Mouse (Mus musculus) spleen, adult 18-20 months (tissue): ENCODE measurements around the gene Snap25.

Source experiments
- DNase-seq, 2 experiments: peaks; one replicate each; pipeline ENCODE4 v3.0.0; 2022; ENCODE audit warnings: mixed read lengths in 2 of 2

The Snap25 gene

DNA sequence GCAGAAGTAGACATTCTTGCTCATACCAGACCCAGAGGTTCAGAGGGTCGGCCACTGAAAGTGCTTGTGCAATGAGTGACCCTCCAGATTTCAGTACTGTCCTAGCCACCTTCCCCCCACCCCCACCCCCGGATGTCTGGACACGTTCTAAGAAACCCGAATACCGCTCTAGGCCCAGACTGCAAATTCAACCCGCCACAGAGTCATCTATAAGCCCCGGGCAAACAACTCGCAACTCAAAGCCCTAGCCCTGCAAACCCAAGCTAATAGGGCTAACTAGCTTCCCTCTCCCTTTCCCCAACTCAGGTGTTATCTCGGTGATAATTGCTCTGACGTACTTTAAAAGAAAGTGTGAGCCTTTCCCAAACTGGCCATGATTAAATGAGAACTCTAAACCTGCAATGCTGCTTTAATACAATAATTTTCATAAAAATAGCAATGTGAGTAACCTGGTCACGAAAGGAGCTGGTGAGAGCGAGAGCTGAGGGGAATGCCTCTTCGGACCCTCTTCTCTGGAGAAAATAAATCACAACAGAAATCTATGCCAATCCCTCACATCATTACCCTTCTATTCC, 725 bp upstream of the Snap25 start:
- DNase-seq: no peak

DNA sequence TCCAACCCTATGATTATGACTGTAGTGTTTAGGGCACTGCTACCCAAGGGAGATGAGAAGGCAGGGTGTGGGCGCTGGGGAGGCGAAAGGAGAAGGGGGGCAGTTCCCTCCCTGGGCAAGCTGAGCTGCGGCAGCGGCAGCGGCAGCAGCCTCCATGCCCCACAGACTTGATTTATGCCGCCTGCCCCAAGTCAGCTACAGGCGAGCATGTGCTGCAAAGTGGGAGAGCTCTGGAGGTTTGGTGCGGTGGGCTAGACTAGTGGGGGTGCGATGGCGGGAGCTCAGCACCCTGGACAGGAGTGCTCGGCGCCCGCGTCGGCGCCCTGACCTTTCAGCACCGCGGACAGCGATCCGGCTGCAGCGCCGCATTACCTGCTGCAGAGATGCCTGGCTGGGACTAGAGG, 757 bp downstream of the Snap25 start:
- peak in 1 of 2 experiments; percentile 22 for DNase-seq

DNA sequence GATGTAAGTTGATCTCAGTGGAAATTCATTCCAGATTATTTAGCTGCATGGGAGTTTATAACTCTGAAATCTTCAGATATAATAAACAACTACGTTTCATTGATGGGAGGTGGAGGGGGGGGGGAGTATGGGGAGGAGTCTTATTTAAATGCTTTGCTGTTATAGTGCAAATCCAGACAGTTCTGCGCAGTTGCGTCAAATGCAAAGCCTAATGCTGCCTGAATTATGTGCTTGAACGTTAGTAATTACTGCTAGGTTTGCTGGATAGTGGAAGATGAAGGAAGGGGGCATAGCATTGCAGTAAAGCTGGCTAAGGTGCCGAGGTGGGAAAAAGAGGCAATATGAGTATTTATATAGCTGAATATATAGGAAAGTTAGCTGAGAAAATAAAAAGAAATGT, 2.3 kb downstream of the Snap25 start:
- no peak for DNase-seq

DNA sequence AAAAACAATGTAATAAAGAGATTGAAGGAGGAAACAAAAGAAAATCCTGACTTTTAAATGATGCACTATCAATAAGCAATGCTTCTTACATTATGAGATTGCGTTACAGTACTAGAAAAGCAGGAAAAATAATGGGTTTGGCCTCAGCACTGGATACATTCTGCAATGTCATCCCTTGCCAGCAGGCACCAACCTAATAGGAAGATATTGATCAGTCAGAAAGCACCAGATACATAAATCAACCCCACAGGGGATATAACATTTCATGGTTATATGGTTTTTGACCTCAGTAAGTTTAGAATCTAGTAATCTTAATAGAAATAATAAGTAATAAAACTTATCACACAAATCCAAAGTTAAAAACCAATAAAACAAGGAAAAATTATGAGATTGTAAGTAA, 3.1 kb downstream of the Snap25 start:
- no peak for DNase-seq

DNA sequence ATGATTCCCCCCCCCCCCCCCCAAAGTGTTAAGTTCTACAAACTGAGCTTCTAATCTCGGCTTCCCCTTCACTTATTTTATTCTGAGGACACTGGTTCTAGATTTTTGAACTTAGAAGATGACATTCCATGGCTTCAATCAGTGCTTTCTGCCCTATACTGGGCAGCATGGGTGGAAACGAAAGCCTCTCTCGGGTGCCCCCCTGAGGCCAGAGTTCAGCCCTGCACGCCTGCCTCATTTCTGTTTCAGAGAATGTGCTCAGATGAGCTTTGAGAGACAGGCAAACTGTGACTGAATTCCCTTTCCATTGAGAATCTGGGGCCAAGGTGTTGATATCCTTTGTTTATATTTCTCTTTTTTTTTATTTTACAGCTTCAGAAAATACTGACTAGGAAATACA, 7.0 kb downstream of the Snap25 start:
- DNase-seq: no peak

DNA sequence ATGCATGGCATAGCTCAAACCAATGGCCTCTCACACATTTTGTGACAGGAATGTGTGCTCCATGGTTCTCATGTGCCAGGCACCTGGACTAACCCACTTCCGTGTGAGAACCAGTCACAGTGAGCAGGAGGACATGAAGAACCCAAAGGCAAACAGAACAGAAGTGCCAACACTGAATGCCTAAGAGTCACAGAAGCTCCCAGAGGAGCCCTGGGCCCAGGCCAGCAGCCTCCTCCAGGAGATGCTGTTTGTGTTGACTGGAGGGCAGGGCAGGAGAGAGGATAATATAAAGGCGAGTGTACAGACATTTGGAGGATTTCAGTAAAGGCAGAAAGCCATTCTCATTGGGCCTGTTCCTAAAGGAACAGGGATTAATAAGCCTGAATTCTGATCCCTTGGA, 25.0 kb downstream of the Snap25 start:
- DNase-seq: no peak

DNA sequence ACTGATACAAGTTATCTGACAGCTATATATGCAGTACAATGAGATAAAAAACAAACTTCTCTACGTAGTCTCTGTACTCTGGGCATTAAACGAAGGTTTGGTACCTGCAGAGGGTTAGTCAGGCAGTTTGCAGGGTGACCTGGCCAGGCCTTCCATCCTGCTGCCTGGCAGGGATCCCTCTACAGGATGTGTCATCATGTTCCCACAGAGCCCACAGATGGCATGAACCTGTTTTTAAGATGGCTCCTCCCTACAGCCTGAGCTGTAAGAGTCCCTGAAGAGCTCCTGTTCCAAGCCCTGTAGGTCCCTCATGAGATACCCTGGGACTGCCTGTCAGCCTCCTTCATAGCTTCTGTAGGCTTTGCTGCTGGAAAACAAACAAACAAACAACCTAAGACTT, 29.0 kb downstream of the Snap25 start:
- DNase-seq: no peak

DNA sequence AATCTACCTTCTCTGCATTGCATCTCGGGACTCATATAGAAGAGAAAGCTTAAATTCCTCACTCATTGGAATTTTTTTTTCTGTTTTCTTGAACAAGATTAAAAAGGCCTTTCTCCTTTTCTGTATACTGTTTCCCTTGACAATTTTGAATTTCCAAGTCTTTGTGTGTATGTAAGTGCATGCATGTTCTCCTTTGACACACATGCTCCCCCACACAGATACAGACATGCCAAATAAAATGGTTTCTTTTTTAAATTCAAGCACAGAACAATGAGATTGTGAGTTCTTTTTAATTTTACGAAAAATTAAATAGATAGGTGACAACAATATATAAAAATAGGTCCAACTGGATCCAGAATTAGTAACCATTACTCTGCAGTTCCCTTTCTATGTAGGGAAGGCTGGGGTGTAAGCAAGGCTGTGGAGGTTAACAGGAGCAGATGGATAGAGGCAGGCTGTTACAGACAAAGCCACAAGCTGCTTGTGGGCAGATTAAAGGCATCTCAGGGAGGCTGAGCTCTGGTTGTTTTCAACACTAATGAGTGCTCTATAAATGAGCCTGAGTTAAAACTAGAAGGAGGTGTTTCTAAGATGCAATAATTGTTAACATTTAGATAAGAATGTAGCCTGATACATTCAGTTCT, 31.6 kb downstream of the Snap25 start:
- DNase-seq: no peak

DNA sequence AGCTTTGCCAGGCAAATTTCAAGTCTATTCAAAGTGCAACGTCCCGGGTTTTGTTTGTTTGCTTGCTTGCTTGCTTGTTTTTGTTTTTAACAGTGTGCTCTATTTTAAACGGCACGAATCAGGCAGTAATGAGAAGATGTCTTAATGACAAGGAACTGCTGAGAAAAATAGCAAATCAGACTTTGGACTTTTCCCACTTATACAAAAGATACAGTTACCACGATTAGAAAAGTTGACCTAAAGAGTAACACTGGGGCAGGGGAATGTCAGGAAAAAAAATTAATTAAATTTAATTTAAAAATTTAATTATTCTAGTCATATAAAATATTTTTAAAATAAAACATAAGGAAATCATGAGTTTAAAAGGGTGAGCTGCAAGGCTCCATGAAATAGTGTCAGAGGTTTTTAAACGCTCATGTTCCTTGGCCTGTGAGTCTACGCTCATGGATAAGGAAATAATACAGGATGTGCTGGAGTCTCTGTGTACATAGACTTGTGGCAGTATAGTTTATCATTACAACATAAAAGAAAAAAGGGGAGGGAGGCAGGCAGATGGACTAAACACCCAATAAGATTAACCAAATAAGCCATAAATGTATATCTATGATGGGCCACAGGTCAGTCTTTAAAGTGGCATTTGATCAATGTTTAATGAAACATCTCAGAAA, 32.2 kb downstream of the Snap25 start:
- DNase-seq: no peak

DNA sequence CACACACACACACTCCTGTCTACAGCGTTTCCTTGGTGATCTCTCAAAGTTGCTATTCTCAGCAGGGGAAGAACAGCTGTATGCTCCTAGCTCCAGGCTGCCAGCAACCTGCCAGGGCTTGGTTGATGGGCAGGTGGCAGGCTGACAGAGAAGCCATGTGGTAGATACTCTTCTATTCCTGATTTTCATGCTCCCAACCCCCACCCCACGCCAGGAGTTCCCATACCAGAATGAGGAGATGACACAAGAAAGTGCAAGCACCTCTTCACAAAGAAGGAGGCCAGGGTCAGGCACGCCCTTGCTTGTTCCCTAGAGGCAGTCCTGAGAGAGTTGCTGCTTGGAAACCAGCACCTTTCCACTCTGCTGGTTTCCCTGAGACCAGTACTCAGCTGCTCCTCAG, 40.4 kb downstream of the Snap25 start:
- DNase-seq: no peak

DNA sequence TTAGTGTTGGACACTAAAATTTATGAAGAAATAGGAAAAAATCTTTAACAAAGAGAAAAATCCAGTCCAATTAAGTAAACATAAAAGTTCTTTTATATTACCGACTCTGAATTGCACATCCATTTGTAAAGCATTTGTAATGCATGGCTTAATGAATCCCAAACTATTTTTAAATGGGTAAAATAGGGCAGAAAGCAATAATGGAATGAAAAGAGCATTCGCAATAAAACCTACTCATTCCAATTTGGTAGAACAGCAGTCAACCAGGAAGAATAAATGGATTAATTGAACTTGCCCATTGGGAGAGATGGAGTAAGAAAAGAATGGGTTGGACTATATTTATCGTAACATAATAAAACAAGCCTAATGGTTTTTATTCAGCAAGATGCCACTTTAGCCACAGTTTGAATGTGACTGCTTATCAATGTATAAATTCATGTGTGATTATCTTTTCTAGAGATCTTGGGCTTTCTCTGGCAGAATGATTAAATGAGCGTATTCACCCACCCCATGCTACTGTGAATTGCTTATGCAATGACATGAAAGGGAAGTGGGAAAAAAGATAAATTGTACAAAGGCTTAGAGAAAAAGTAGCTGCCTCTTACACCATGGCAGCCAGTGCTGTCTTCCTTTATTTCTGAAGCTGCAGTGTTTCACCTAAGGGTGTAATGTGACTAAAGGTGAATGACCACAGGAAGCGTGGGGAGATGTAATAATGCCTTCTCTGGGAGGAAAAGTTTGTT, 45.7 kb downstream of the Snap25 start:
- no peak for DNase-seq

DNA sequence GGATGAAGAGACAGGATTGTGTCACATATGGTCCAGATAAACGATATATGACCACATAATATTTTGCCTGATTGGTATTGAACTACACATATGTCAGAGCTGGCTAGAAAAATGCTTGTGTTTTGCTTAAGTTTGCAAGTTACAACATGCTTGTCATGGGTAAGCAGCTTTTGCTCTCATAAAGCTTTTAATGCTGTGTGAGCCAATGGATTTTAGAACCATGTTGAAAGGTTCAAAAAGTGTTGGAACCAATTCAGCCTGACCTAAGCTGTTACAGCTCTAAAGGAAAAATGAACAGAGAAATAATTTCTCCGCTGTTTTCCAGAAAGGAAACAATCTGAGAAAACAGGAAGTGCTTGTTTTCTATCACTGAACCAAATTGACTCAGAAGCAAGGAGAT, 64.9 kb downstream of the Snap25 start:
- no peak for DNase-seq

DNA sequence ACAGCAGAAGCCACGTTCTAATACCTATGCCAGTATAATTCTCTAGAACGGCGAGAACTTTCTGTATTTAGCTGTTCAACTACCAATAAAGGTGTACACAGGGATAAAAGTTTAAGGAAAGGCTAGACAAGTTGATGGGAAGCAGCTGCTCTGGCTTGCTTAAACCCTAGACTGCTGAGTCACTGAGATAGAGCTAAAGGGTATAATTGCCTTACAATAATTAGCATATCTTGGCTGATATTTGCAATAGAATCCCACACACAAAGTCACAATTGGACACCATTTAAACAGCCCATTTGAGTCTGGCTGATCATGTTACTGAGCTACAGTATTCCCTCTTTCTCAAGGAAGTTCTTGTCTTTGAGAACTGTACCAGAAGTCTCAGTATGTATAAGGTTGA, 65.4 kb downstream of the Snap25 start:
- no peak for DNase-seq

DNA sequence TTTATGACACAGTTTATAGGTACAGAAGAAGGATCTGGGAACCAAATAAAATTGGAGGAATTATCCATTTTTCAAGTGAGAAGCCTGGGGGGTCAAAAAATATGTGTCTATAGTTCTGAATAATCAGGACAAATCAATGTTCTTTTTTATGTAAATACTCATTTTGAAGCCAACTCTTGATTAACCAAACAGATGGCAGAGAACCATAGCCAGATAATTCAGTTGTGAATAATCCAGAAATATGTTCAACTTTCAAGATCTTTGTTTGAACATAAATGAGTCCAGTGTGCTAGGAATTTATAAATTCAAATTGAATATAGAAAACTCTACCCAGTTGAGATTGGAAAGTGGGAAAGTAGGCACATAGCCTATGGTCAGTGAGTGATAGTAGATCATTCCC, 67.0 kb downstream of the Snap25 start:
- no peak for DNase-seq

DNA sequence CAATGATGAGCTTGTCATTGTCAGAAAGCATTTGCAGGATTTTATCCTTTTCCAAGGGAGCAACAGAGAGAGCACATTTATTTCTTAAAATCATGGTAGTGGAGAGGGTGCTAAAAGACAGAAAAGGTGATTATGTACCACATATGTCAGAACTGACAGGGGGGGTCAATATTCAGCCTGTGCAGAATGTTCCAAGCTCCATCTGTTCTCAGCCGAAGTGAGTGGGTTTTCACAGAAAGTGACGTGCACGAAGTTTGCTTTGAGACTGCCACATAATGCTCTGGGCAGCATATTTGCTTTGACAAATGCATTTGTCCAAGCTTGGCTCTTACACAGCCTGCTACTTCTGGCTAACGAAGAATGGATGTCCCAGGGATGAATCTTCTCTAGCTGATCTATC, 71.1 kb downstream of the Snap25 start:
- DNase-seq: no peak

DNA sequence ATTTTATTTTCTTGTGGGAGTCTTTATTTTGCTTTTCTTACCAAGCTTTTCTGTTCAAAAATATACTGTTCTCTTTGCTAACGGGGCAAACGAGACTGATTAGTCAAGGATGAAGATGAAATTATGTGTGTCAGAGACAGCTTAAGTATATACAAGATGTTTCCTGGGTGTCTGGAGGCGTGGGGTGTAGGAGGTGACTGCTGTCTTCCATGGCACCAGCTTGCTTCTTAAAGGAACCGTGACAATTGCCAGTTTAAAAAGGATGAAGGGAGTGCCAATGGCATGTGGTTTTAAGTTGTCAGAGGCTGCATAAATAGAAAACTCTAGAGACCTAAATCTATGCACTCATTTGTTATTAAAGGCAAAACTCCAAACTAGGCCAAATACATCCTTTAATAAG, 75.1 kb downstream of the Snap25 start:
- no peak for DNase-seq

DNA sequence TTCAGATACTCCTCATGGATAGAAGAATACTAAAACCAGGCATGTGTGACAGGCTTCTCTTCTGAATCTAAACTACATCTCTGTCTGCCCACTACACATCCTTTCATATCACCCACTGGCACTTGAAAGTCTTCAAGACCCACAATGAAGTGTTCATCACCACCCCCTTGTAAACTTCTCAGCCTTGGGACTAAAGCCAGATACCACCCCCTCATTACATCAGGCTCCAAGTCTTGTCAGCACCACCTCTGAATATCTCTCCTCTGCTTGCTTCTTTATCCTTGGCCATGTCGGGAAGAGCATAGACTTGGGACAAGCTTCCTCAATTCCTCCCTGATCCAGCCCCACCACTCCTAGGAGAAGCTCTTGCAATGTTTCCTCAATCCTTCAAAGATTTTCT, 83.3 kb downstream of the Snap25 start:
- no peak for DNase-seq

DNA sequence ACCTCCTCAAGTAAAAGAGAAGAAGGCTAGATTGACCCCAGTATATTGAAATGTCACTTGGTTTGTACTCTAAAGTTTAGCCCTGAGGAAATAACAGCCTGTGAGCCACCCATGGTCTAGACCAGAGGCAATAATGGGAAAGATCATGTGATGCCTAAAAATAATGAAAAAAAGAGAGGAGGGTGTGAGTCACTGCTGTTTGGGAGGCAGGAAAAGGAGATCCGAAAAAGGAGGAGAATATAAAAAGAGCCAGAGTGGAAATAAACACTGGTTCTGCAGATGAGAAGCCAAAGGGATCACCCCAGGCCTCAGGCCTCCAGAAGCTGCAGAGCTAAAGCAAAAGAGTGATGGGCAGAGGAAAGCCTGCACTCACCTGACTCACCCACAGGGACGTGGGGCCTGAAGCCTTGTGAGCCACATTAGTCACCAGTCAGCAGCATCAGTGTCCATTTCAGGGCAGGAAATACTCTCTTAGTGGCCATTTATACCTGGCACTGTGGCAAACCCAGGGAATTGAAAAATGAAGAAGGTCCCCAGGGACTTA, 85.7 kb downstream of the Snap25 start:
- no peak for DNase-seq

DNA sequence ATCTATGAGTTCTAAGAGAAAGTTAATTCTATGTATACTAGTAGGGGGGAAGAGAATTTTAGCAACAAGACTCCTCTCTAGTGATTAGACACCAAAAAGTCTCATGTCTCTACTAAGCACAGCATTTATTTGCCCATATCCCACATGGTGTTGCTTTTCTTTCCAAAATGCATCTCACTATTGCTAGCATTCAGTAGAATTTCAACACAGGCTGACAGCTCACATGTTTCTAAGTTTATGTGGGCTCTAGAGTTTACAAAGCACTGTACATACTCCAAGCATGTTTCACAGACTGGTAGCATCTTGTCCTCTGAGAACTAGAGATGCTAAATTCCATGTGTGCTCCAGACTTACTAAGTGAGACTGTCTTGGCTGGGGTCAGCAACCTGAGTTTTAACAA, 87.8 kb downstream of the Snap25 start:
- no peak for DNase-seq

DNA sequence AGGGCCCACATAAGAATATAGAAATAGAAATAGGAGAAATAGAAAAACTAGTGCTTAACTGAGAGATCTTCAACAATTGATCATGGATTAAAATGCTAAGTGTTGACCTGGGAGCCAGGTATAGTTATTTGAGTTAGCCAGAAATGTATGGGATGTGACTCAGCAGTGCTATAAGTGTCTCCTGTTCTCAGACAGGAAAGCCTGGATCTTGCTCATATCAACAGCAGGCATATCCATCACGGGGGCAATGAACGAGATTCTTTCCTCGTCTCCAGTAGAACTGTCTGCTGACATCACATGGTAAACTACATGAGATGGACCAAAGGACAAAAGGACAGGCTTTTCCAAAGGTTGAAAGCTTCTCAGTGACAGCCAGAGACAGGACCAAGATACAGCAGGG, 88.8 kb downstream of the Snap25 start:
- no peak for DNase-seq

DNA sequence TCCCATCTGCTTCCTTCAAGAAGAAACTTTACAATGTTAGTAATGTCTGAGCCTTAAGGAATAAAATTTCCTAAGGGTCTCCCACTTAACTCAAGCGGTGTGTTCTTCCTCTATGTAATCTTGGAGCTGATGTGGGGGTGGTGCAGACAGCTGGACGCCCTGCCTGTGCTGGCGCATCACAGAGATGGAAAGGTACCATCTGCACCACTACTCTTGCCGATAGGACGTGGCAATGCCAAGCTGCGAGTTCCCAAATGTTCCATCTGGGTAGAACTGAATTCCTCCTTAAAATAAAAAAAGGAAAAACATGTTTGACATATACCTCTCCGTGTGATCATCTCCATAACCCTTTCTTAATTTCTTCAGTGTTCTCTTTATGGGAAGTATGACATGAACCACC, 89.9 kb downstream of the Snap25 start:
- DNase-seq: no peak

DNA sequence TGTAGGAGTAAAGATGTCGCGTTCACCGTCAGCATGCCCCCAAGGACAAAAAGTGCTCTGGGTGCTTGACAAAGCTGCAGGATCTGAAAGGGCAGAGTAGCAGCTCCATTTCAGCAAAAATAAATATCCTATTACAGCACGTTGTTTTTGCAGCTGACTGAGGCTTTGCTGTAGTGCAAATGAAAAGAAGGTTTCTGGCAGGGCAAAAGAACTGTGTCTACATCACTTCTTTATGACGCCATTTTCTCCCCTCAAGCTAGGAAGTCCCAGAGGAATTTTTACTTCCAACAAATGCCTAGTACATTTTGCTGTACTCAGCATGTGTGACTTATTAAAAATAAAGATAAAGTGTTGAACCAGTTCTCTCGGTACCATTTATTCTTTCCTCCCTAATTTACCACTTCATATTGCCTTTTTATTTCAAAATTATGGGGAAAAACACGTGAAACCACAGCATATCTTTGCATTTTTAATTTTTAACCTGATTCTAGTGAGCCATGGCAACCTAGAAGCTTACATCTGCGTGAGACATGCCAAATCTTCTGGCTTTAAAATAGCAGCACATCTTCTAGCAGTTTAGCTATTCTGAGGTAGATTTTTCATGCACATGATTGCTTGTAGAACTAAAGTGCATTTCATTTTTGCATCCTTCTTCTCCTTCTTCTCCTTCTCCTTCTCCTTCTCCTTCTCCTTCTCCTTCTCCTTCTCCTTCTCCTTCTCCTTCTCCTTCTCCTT, 94.9 kb downstream of the Snap25 start:
- no peak for DNase-seq

DNA sequence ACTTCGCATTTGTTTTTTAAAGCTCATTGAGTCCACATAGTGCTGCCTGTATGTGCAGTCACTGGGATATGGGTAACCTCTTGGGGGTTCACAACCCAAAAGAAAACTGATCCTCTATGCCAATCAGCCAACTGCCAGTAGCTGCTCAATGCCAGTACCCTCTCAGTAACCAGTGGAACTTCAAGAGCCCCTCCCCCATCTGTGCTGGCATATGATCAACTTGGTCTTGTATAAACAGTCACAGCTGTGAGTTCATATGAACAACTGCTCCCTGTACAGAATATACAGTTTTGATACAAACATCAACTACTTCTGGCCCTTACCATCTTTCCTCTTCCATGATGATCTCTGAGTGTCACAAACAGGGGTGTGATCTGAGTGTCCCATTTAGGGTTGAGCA, 98.1 kb downstream of the Snap25 start:
- no peak for DNase-seq
